Mouse (Mus musculus) intestine, embryonic 14.5 days (tissue): Measurements from ENCODE around the gene Cachd1. TPM values are rescaled to one million over a fixed set of nuclear protein-coding genes. Genes with fewer than 3 reads are reported as not detected.

ENCODE experiments used
- ATAC-seq: fragments of 200-750 bp; cut with Nextera tagmentation; replicated peaks from 2 replicates; pipeline ENCODE4 v1.8.0; 2017; ENCODE audit warnings: low read depth, moderate number of reproducible peaks, moderate TSS enrichment, moderate library complexity; ENCODE audit not compliant: low FRiP score, low TSS enrichment
- DNase-seq: peaks from one replicate; pipeline ENCODE4 v3.0.0-alpha.2; 2018; ENCODE audit warnings: low spot score
- H3K27ac ChIP-seq: fragments of 300-500 bp; sonication (generic); 2 replicates; pipeline ENCODE4 v1.5.1; 2014; ENCODE audit warnings: low read depth, mild to moderate bottlenecking, control low read depth
- H3K27me3 ChIP-seq: fragments of 300-500 bp; sonication (generic); replicated peaks from 2 replicates; pipeline ENCODE4 v1.6.1; 2014; ENCODE audit warnings: low read length, control low read depth; ENCODE audit not compliant: control insufficient read depth, insufficient read depth
- H3K36me3 ChIP-seq: fragments of 300-500 bp; sonication (generic); 2 replicates; pipeline ENCODE4 v1.6.1; 2014; ENCODE audit warnings: low read length, control low read depth; ENCODE audit not compliant: control insufficient read depth, insufficient read depth
- H3K4me1 ChIP-seq: fragments of 300-500 bp; sonication (generic); replicated peaks from 2 replicates; pipeline ENCODE4 v1.6.1; 2014; ENCODE audit warnings: low read length, control low read depth, mixed read lengths; ENCODE audit not compliant: control insufficient read depth, insufficient read depth
- H3K4me2 ChIP-seq: fragments of 300-500 bp; sonication (generic); 2 replicates; pipeline ENCODE4 v1.6.1; 2014; ENCODE audit warnings: low read length
- H3K4me3 ChIP-seq: fragments of 300-500 bp; sonication (generic); 2 replicates; pipeline ENCODE4 v1.5.1; 2014; ENCODE audit warnings: low read depth, low read length, control low read depth, mixed read lengths
- H3K9ac ChIP-seq: fragments of 300-500 bp; sonication (generic); 2 replicates; pipeline ENCODE4 v1.6.1; 2014; ENCODE audit warnings: mild to moderate bottlenecking, low read length
- H3K9me3 ChIP-seq: fragments of 300-500 bp; sonication (generic); 2 replicates; pipeline ENCODE4 v1.6.1; 2016; ENCODE audit warnings: low read length, control low read depth; ENCODE audit not compliant: control insufficient read depth
- WGBS: fragments of 180-500 bp; shearing (Covaris S2); extraction: QIAGEN DNeasy Blood & Tissue Kit; methylation state at CpG from one replicate; pipeline ENCODE4 v1.1.7; 2014; 5-methylcytosine and 5-hydroxymethylcytosine counted together
- polyA plus RNA-seq: library from polyadenylated mRNA; unstranded; fragments of >200 nt; fragmentation: Nextera tagmentation; extraction: Ambion mirVana; gene quantifications from 2 replicates; pipeline ENCODE4 v1.2.1, GENCODE M21; 2014

Gene Cachd1
- polyA plus RNA-seq, 1 experiment from 2014 or later = 22.8 TPM

DNA sequence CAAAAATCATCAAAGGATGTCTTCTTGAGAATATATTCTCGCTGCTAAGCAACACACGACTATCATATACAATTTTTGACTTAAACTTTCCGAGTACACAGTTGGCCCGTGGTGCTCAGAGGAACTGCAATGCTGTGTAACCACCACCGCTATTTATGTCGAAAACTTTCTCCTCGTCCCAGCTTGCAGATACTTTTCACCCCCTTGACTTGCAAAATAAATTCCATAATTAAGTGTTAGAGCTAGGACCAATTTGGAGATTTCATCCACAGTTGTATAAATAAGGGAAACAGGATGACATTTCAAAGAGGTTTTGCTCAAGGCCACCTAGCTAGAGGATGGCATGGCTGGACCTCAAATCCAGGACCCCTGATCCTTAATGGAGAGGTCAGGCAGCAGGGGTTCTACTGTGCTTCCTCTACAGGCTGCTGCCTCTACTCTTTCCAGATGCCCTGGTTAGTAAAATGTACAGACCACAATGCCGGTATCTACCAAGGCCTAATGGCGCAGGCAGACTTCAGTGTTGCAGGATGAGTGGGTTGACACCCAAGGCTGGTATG, 251.5 kb downstream of the Cachd1 start:
- WGBS = 86% methylated on average over 9 of the region's 9 CpGs
- Histone ChIP-seq H3K9me3 (peaks cover 5% of the 10 kb centered on the region; the same call in 1 of the 2 replicates), H3K27me3 (no peaks in the 10 kb centered on the region), H3K4me3 (no peak overlapping the region), H3K36me3 (no peaks in the 10 kb centered on the region), H3K27ac (no peak overlapping the region), H3K4me2 (no peak overlapping the region), H3K9ac (no peak overlapping the region), H3K4me1 (no peaks in the 10 kb centered on the region)
- ATAC-seq (no peak), DNase-seq (no peak)

DNA sequence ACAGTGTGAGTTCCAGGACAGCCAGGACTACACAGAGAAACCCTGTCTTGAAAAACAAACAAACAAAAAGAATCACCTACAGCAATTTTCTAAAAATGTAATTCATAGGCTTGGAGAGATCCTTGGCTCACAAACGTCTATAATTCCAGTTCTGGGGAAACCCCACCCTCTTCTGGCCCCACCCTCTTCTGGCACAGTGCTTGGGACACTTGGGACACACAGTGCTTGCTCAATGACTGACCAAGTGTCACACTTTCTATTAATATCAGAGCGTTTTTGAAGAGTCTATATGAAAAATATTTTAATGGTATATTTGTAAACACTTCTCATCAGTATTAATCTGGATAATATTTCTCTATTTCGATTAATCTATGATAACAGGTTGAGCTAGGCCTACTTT, 256.6 kb downstream of the Cachd1 start:
- DNase-seq = no peak
- H3K4me3 ChIP-seq = no peak overlapping the region
- H3K27me3 ChIP-seq = no peaks in the 10 kb centered on the region
- H3K4me1 ChIP-seq = no peaks in the 10 kb centered on the region
- H3K36me3 ChIP-seq = no peaks in the 10 kb centered on the region
- no peak overlapping the region for H3K9ac ChIP-seq
- ATAC-seq = no peak
- no peak overlapping the region for H3K27ac ChIP-seq
- 71% methylated on average over 3 of the region's 3 CpGs for WGBS
- H3K4me2 ChIP-seq = no peak overlapping the region
- H3K9me3 ChIP-seq = no peaks in the 10 kb centered on the region

DNA sequence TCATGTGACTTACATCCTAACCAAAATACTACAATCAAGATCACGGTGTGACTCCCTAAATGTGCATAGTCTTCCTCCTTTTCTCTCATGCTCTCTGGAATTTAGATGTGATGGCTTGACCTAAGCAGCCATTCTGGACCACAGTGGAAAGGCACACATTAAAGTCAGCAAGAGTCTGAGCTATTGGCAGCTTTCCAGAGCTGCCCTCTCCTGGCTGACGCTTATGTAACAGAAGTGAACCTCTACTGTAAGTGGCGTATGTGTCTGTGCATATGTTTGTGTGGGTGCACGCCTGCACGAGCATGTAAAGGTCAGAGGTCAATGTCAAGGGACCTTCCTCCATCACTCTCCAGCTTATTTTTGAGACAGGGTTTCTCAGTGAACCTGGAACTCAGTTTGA, 258.7 kb downstream of the Cachd1 start:
- no peaks in the 10 kb centered on the region for H3K4me1 ChIP-seq
- no peak overlapping the region for H3K4me3 ChIP-seq
- H3K27me3 ChIP-seq = no peaks in the 10 kb centered on the region
- DNase-seq (no peak), ATAC-seq (no peak)
- no peaks in the 10 kb centered on the region for H3K36me3 ChIP-seq
- H3K4me2 ChIP-seq = no peak overlapping the region
- H3K9ac ChIP-seq = no peak overlapping the region
- WGBS = 69% methylated on average over 5 of the region's 5 CpGs
- no peaks in the 10 kb centered on the region for H3K9me3 ChIP-seq
- H3K27ac ChIP-seq = no peak overlapping the region

DNA sequence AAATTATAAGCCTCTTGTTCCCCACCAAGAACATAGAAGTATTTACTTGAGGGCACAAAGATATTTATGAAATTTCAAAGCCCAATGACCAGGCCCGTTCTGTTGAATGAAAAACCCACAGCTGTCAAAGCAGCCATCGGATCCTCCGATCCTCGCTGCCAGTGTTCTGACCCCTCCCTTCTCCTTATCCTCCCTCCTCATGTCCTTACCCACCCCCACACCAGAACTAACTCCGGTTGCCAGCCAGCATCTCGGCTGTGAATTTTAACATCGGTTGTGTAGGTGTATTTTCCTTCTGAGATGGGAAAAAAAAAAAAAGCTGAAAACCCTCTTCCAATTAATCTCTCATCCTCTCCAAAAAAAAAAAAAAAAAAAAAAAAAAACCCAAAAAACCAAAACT, 260.7 kb downstream of the Cachd1 start:
- Histone ChIP-seq H3K27ac (no peak overlapping the region), H3K27me3 (no peaks in the 10 kb centered on the region), H3K9ac (no peak overlapping the region), H3K4me3 (no peak overlapping the region), H3K4me2 (no peak overlapping the region), H3K9me3 (no peaks in the 10 kb centered on the region), H3K4me1 (no peaks in the 10 kb centered on the region), H3K36me3 (no peaks in the 10 kb centered on the region)
- ATAC-seq = no peak
- WGBS = 78% methylated on average over 7 of the region's 7 CpGs
- DNase-seq = no peak

DNA sequence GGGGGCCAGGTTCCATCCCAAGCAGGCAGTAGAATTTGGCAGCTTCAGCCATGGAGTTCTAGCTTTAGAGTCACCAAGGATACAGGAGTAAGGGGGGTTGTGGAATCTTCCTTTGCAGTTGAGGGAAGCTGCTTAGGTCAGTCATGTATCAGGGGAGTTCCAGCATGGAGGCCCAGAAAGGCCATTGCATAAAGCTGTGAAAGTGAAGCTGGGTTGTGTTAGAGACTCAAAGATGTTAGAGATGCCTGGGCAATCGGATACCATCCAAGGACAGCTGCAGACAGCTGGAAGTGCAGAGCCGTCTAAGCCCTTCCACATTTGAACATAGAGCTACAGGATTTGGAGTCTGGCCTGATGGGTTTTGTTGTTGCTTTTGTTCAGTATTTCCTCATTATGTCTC, 267.2 kb downstream of the Cachd1 start:
- no peak for DNase-seq
- Histone ChIP-seq H3K9ac (no peak overlapping the region), H3K9me3 (no peaks in the 10 kb centered on the region), H3K4me3 (no peak overlapping the region), H3K27me3 (no peaks in the 10 kb centered on the region), H3K36me3 (no peaks in the 10 kb centered on the region), H3K4me2 (no peak overlapping the region), H3K27ac (no peak overlapping the region), H3K4me1 (no peaks in the 10 kb centered on the region)
- 59% methylated on average over 2 of the region's 2 CpGs for WGBS
- ATAC-seq = no peak

DNA sequence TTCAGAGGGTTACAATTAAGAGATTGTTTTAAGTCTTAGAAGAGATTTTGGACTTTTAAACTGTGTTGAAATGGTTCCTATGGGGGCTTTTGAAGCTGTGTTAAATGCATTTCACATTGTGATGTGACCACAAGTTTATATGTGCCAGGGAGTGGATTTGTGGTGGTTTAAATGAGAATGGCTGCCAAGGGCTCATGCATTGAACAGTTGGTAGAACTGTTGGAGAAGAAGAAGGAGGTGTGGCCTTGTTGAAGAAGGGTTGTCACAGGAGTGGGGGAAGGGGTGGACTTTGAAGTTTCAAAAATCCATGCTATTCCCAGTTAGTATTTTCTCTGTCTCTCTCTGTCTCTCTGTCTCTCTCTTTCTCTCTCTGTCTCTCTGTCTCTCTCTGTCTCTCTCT, 267.7 kb downstream of the Cachd1 start:
- Histone ChIP-seq H3K9me3 (no peaks in the 10 kb centered on the region), H3K4me2 (no peak overlapping the region), H3K9ac (no peak overlapping the region), H3K4me1 (no peaks in the 10 kb centered on the region), H3K4me3 (no peak overlapping the region), H3K36me3 (no peaks in the 10 kb centered on the region), H3K27me3 (no peaks in the 10 kb centered on the region), H3K27ac (no peak overlapping the region)
- DNase-seq (no peak), ATAC-seq (no peak)

DNA sequence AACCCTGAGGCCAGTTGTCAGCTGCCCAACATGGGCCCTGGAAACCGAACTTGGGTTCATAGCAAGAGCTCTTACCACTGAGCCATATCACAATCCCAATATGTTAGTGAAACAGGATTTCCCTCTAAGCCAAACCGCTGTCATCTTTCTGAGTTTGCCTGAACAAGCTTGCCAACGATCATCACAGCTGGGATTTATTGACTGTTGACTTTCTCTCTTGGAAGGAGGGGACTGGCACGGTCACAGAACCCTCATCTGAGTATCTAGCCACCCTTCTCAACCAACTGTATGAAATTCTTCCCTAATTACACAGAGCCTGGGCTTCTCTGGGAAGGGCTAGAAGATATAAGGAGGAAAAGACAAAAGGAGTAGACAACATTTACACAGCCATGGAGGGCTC, 270.1 kb downstream of the Cachd1 start:
- DNase-seq (no peak), ATAC-seq (no peak)
- H3K4me3 ChIP-seq = no peak overlapping the region
- H3K9me3 ChIP-seq = no peaks in the 10 kb centered on the region
- no peak overlapping the region for H3K9ac ChIP-seq
- no peaks in the 10 kb centered on the region for H3K4me1 ChIP-seq
- H3K36me3 ChIP-seq = no peaks in the 10 kb centered on the region
- no peak overlapping the region for H3K4me2 ChIP-seq
- H3K27me3 ChIP-seq = no peaks in the 10 kb centered on the region
- WGBS = 60% methylated on average over 4 of the region's 4 CpGs
- H3K27ac ChIP-seq = no peak overlapping the region

DNA sequence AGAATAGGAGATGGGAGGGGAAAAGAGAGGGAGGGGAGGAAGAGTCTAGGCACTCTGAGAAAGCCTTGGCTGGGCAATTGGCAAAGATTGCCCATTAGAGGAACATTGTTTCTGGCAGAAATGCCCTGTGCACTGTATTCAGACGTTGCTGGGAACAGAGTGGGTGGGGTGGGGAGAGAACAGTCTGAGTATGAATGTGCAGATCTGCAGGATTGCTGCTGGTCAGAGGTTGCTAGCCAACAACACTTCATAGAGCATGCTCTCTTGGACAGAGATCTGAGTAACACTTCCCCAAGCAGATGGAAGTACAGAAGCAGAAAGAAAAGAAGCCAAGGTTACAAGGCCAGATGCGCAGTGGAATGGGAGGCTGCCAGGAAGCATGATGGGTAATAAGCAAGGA, 285.7 kb downstream of the Cachd1 start:
- no peak overlapping the region for H3K9ac ChIP-seq
- no peak overlapping the region for H3K27ac ChIP-seq
- peaks cover 5% of the 10 kb centered on the region; the same call in 1 of the 2 replicates for H3K9me3 ChIP-seq
- H3K4me1 ChIP-seq = no peaks in the 10 kb centered on the region
- no peak for DNase-seq
- WGBS = 70% methylated on average over 2 of the region's 2 CpGs
- H3K4me3 ChIP-seq = no peak overlapping the region
- H3K36me3 ChIP-seq = no peaks in the 10 kb centered on the region
- H3K4me2 ChIP-seq = no peak overlapping the region
- no peaks in the 10 kb centered on the region for H3K27me3 ChIP-seq
- ATAC-seq = no peak

DNA sequence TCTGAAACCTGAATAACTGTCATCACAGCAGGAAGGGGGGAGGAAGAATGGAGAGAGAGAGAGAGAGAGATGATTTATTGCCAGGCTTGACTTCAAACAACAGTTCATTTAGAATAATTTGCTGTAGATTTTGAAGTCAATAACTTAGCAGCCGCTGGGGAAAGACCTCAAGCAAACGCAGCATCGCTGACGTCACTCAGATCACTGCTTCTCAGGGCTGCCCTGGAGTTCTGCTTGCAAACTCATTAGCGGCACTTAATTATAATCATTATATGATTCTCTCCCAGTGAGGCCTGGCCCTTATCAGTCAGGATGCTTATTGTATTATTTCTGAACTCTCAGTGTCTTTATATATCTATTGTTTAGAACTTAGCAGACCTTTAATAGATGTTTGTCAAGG, 289.9 kb downstream of the Cachd1 start:
- Histone ChIP-seq H3K9me3 (peaks cover 3% of the 10 kb centered on the region; the same call in 1 of the 2 replicates), H3K4me1 (0 out of 2 replicates have a peak, but pooled peaks cover 2% of the 10 kb centered on the region), H3K4me2 (no peak overlapping the region), H3K27ac (no peak overlapping the region), H3K27me3 (no peaks in the 10 kb centered on the region), H3K36me3 (no peaks in the 10 kb centered on the region), H3K9ac (no peak overlapping the region), H3K4me3 (no peak overlapping the region)
- DNase-seq = no peak
- no peak for ATAC-seq
- WGBS = 45% methylated on average over 5 of the region's 5 CpGs
